Mouse (Mus musculus): Measurements from ENCODE around the gene Olfr819.
"Not testable (repeated sequence)": the region's sequence is repeated elsewhere in the genome, so short reads cannot be mapped to it uniquely, and the experiment has no call there.

Gene Olfr819

GRCm38 (mm10) chr10:129967166-129967565 is at the start of gene Olfr819:
Gene Olfr819, minus strand, starts transcription at chr10:129967266.
- DNase-seq: not testable (repeated sequence)

- no peak for DNase-seq
These were observed 45.3 kb upstream of the Olfr819 start, which contains the start of gene Olfr820 for GRCm38 (mm10) chr10:130012321-130012720. Gene Olfr820, plus strand, starts transcription at chr10:130012621.

DNA sequence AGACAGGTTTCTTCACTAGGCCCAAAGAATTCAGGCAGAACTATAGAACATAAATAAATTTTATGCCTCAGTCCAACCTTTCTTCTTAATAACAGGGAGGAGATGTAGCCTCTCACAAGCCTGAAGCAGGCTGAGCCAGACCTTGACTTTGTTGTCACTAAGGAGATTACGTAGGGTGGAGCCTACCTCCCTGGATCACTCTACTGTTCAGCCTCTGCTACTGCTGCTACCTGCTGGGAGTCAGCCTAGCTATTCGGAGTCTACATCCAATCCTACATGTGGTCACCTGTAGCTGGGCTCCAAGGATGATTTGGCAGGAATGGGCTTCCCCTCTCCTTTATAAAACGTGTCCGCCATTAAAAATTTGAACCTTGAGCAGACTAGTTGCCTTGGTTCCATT is 38.3 kb upstream of the Olfr819 start:
- not testable (repeated sequence) for DNase-seq

DNA sequence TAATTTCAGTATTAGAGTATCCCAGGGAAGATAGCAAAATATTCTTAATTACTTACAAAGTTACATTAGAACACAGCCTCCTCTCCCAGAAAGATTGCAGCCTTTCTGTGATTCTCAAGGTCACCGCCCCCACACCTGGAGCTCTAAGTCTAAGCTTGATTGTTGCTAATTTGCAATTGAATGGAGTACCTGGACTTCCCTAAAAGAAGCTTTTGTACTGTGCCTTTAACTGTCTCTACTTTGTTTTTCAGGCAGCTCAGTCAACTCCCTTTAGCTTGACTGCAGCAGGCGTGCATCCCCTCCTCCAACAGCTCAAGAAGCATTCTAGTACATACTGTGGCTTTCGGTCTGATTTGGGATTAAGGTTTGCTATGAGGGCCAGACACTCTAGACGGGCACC is 37.0 kb upstream of the Olfr819 start:
- DNase-seq: not testable (repeated sequence)

DNA sequence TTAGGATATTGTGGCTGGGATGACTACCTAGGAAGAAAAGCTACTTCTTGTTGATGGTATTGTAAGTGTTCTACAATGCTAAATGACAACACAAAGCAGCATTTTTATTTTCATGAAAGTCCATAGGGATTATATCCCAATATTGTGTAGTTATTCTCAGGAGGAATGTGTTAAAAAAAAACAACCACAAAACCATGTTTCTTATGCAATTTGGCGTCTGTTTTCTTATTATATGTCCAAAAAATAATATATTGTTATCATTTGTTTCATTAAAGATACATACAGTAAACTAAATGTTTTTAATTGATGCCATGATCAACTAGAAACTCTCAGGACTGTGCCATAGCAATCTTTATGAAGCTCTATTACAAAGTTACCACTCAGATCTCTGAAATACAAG is 17.9 kb upstream of the Olfr819 start, which contains the start of gene Gm10310:
Gm10310 (minus strand) TSS at position 101 of the 400 bp plus-strand sequence.
- DNase-seq: not testable (repeated sequence)

GRCm38 (mm10) chr10:129981867-129982266 is 14.8 kb upstream of the Olfr819 start:
- DNase-seq: not testable (repeated sequence)

GRCm38 (mm10) chr10:129976040-129976439 is 9.0 kb upstream of the Olfr819 start, which contains the start of gene Olfr247:
Gene Olfr247, minus strand, starts transcription at chr10:129976140.
- DNase-seq: not testable (repeated sequence)

DNA sequence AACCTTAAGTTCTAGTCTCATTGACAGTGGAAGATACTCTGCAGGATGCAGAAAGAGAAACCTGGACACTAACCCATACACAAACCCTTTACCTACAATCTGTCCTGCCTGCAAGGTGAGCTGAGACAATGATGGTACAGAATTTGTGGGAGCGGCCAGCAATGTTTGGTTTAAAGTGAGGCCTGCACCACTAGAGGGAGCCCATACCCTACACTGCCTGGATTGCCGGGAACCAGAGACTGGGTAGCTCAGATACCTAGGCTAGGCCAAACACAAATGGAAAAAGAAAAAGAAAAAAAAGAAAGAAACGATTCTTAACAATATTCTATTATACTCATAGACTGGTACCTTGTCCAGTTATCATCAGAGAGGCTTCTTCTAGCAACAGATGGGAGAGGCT is 5.9 kb upstream of the Olfr819 start:
- not testable (repeated sequence) for DNase-seq

DNA sequence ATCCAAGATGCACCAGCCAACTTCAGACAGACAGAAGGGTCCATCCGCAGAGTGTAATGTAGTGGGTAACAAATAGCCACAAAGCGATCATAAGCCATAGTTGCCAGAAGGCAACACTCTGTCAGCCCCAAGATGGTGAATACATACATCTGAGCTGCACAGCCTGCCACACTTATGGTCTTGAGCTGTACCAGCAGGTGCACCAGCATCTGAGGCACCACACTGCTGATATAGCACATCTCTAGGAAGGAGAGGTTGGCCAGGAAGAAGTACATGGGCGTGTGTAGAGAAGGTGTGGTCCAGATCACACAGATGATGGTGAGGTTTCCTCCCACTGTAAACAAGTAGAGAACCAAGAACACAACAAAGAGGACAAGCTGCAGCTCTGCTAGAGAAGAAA is 834 bp downstream of the Olfr819 start:
- DNase-seq: not testable (repeated sequence)

GRCm38 (mm10) chr10:129949000-129949399 is 18.1 kb downstream of the Olfr819 start, which contains the start of gene Olfr818:
Gene Olfr818, minus strand, starts transcription at chr10:129949100.
- no peak for DNase-seq

- no peak for DNase-seq
These were observed 51.6 kb downstream of the Olfr819 start, which contains the start of gene Olfr816 for GRCm38 (mm10) chr10:129915497-129915896. Gene Olfr816, minus strand, starts transcription at chr10:129915597.
